Mouse (Mus musculus): ENCODE measurements at regions not wholly inside any gene's neighbourhood (a gene's known extent, or its start where the extent isn't known, plus 50 kb on each side); places are given as distances from the start of the nearest gene placed in this dataset.

GRCm38 (mm10) chr11:20965575-20966239 is 125.4 kb upstream of the Peli1 start:
- TF ChIP-seq CTCF (IDR thresholded peaks at IDR 0.05; ENCODE audit: borderline replicate concordance, insufficient read depth, low read length): no peak
- TF ChIP-seq POLR2A (IDR thresholded peaks at IDR 0.05; ENCODE audit: low read depth, low read length): no peak
